Mouse (Mus musculus): ENCODE results near the gene Fnbp1. TPM values are rescaled to one million over a fixed set of nuclear protein-coding genes. Genes with fewer than 3 reads are reported as not detected.

The Fnbp1 gene
- polyA plus RNA-seq, 1 experiment, result 10.6 TPM

GRCm38 (mm10) chr2:31052441-31052840 lies 89.4 kb downstream of the Fnbp1 start:
- Histone ChIP-seq H3K4me3 (no peak overlapping the region), H3K79me2 (ENCODE audit: control insufficient read depth, insufficient read depth) (no peaks in the 10 kb centered on the region), H3K36me3 (ENCODE audit: control insufficient read depth, insufficient read depth) (peaks cover 21% of the 10 kb centered on the region), H3K27me3 (ENCODE audit: control insufficient read depth, insufficient read depth, insufficient read length) (no peaks in the 10 kb centered on the region), H3ac (ENCODE audit: control insufficient read depth, insufficient read length) (no peak overlapping the region), H3K4me2 (ENCODE audit: low read depth) (no peak overlapping the region)
- TF ChIP-seq MAX (IDR thresholded peaks at IDR 0.05; ENCODE audit: low read depth), result no peak
- no peak for TF ChIP-seq MYOG (IDR thresholded peaks at IDR 0.05; ENCODE audit: control insufficient read depth in 1 of 3, insufficient read depth in 1 of 3, insufficient read length in 2 of 3, low read depth in 2 of 3)
- no peak for TF ChIP-seq SRF (IDR thresholded peaks at IDR 0.05; ENCODE audit: control insufficient read depth, insufficient read length, low read depth)

DNA sequence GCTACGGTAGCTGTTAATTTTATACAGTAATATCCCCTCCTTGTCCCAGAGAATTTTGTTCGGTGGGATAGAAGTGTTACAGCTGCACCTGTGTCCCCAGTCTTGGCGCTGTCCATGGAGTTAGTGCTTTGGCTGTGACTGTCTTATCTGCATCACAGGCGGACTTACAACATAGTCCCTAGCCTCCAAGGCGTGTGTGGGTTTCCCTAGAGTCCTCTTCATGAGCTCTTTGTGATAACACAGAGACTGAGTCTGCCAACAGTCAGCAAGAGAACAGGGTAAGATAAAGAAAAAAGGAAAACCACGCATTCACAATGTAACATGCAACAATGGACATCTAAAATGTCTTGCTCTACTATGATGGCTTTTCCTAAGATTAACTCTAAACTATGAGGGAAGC lies 93.8 kb downstream of the Fnbp1 start:
- Histone ChIP-seq H3ac (ENCODE audit: control insufficient read depth, insufficient read length) (no peak overlapping the region), H3K79me2 (ENCODE audit: control insufficient read depth, insufficient read depth) (no peaks in the 10 kb centered on the region), H3K36me3 (ENCODE audit: control insufficient read depth, insufficient read depth) (peaks cover under 1% of the 10 kb centered on the region), H3K4me3 (no peak overlapping the region), H3K27me3 (ENCODE audit: control insufficient read depth, insufficient read depth, insufficient read length) (no peaks in the 10 kb centered on the region), H3K4me2 (ENCODE audit: low read depth) (no peak overlapping the region)
- TF ChIP-seq SRF (IDR thresholded peaks at IDR 0.05; ENCODE audit: control insufficient read depth, insufficient read length, low read depth) (no peak), CEBPB (IDR thresholded peaks at IDR 0.05; ENCODE audit: insufficient read depth, poor library complexity, severe bottlenecking) (no peak), E2F4 (IDR thresholded peaks at IDR 0.05; ENCODE audit: insufficient read depth) (no peak), POLR2AphosphoS2 (IDR thresholded peaks at IDR 0.05; ENCODE audit: insufficient read length, low read depth) (no peak)

- Histone ChIP-seq H3K36me3 (ENCODE audit: control insufficient read depth, insufficient read depth) (no peaks in the 10 kb centered on the region), H3K79me2 (ENCODE audit: control insufficient read depth, insufficient read depth) (no peaks in the 10 kb centered on the region), H3K4me3 (no peak overlapping the region), H3K4me2 (ENCODE audit: low read depth) (no peak overlapping the region), H3ac (ENCODE audit: control insufficient read depth, insufficient read length) (no peak overlapping the region), H3K27me3 (ENCODE audit: control insufficient read depth, insufficient read depth, insufficient read length) (no peaks in the 10 kb centered on the region)
- TF ChIP-seq CEBPB (IDR thresholded peaks at IDR 0.05; ENCODE audit: insufficient read depth, poor library complexity, severe bottlenecking) (no peak), MYOD1 (IDR thresholded peaks at IDR 0.05; ENCODE audit: control insufficient read depth in 1 of 3, insufficient read length in 2 of 3, low read depth in 2 of 3) (no peak), REST (IDR thresholded peaks at IDR 0.05; ENCODE audit: insufficient read depth, insufficient read length) (no peak), USF1 (IDR thresholded peaks at IDR 0.05; ENCODE audit: low read depth) (no peak), MAX (IDR thresholded peaks at IDR 0.05; ENCODE audit: low read depth) (no peak), SRF (IDR thresholded peaks at IDR 0.05; ENCODE audit: control insufficient read depth, insufficient read length, low read depth) (no peak), POLR2AphosphoS2 (IDR thresholded peaks at IDR 0.05; ENCODE audit: insufficient read length, low read depth) (no peak), TCF3 (IDR thresholded peaks at IDR 0.05; ENCODE audit: insufficient read length, low read depth) (no peak), MYOG (IDR thresholded peaks at IDR 0.05; ENCODE audit: control insufficient read depth in 1 of 3, insufficient read depth in 1 of 3, insufficient read length in 2 of 3, low read depth in 2 of 3) (no peak)
Measured at GRCm38 (mm10) chr2:31043856-31044255, 98.0 kb downstream of the Fnbp1 start.

GRCm38 (mm10) chr2:31042881-31043280 lies 98.9 kb downstream of the Fnbp1 start:
- H3K4me3 ChIP-seq, result no peak overlapping the region
- no peaks in the 10 kb centered on the region for H3K27me3 ChIP-seq (ENCODE audit: control insufficient read depth, insufficient read depth, insufficient read length)
- TF ChIP-seq POLR2AphosphoS2 (IDR thresholded peaks at IDR 0.05; ENCODE audit: insufficient read length, low read depth), result no peak
- no peak for TF ChIP-seq MYOD1 (IDR thresholded peaks at IDR 0.05; ENCODE audit: control insufficient read depth in 1 of 3, insufficient read length in 2 of 3, low read depth in 2 of 3)
- TF ChIP-seq E2F4 (IDR thresholded peaks at IDR 0.05; ENCODE audit: insufficient read depth), result no peak
- no peak for TF ChIP-seq MYOG (IDR thresholded peaks at IDR 0.05; ENCODE audit: control insufficient read depth in 1 of 3, insufficient read depth in 1 of 3, insufficient read length in 2 of 3, low read depth in 2 of 3)
- TF ChIP-seq SRF (IDR thresholded peaks at IDR 0.05; ENCODE audit: control insufficient read depth, insufficient read length, low read depth), result no peak
- no peaks in the 10 kb centered on the region for H3K79me2 ChIP-seq (ENCODE audit: control insufficient read depth, insufficient read depth)
- peak overlapping the region; percentile 43 for H3K4me2 ChIP-seq (ENCODE audit: low read depth)
- no peak overlapping the region for H3ac ChIP-seq (ENCODE audit: control insufficient read depth, insufficient read length)
- peaks cover 2% of the 10 kb centered on the region for H3K36me3 ChIP-seq (ENCODE audit: control insufficient read depth, insufficient read depth)

GRCm38 (mm10) chr2:31041386-31041785 lies 100.4 kb downstream of the Fnbp1 start:
- no peak overlapping the region for H3K4me3 ChIP-seq
- H3K36me3 ChIP-seq (ENCODE audit: control insufficient read depth, insufficient read depth), result peaks cover 3% of the 10 kb centered on the region
- no peaks in the 10 kb centered on the region for H3K79me2 ChIP-seq (ENCODE audit: control insufficient read depth, insufficient read depth)

More at GRCm38 (mm10) chr2:31041386-31041785, 100.4 kb downstream of the Fnbp1 start:
- Histone ChIP-seq H3K4me2 (ENCODE audit: low read depth) (no peak overlapping the region), H3ac (ENCODE audit: control insufficient read depth, insufficient read length) (no peak overlapping the region), H3K27me3 (ENCODE audit: control insufficient read depth, insufficient read depth, insufficient read length) (no peaks in the 10 kb centered on the region)
- TF ChIP-seq USF1 (IDR thresholded peaks at IDR 0.05; ENCODE audit: low read depth), result no peak
- no peak for TF ChIP-seq MYOD1 (IDR thresholded peaks at IDR 0.05; ENCODE audit: control insufficient read depth in 1 of 3, insufficient read length in 2 of 3, low read depth in 2 of 3)
- TF ChIP-seq E2F4 (IDR thresholded peaks at IDR 0.05; ENCODE audit: insufficient read depth), result no peak
- TF ChIP-seq POLR2A (IDR thresholded peaks at IDR 0.05; ENCODE audit: insufficient read length, low read depth), result no peak
- no peak for TF ChIP-seq TCF12 (IDR thresholded peaks at IDR 0.05; ENCODE audit: insufficient read depth, poor library complexity, severe bottlenecking)
- TF ChIP-seq MAX (IDR thresholded peaks at IDR 0.05; ENCODE audit: low read depth), result no peak
- no peak for TF ChIP-seq POLR2AphosphoS2 (IDR thresholded peaks at IDR 0.05; ENCODE audit: insufficient read length, low read depth)
- no peak for TF ChIP-seq REST (IDR thresholded peaks at IDR 0.05; ENCODE audit: insufficient read depth, insufficient read length)
- no peak for TF ChIP-seq MYOG (IDR thresholded peaks at IDR 0.05; ENCODE audit: control insufficient read depth in 1 of 3, insufficient read depth in 1 of 3, insufficient read length in 2 of 3, low read depth in 2 of 3)
